Mouse (Mus musculus) ovary, postnatal 14 days (tissue): ENCODE data around the gene H2al1m.
A peak's percentile ranks its signal among the peaks of the same experiment; 100 is the strongest.
"Not testable (repeated sequence)": the region's sequence is repeated elsewhere in the genome, so short reads cannot be mapped to it uniquely, and the experiment has no call there.

ENCODE experiments used
- DNase-seq: peaks from one replicate; pipeline ENCODE4 v3.0.0; 2022; ENCODE audit warnings: low spot score

H2al1m gene

GRCm38 (mm10) chrX:9327954-9328353 is 44.4 kb downstream of the H2al1m start:
- not testable (repeated sequence) for DNase-seq

- not testable (repeated sequence) for DNase-seq
Observed at GRCm38 (mm10) chrX:9332366-9332962, 48.9 kb downstream of the H2al1m start.

- DNase-seq = peak; percentile 50
Observed at GRCm38 (mm10) chrX:9333035-9333434, 49.5 kb downstream of the H2al1m start.
